Mouse (Mus musculus): ENCODE data around the gene Rtn3.

GRCm38 (mm10) chr19:7423656-7424030, 59.4 kb downstream of the Rtn3 start:
- no peak for TF ChIP-seq CTCF (IDR thresholded peaks at IDR 0.05; ENCODE audit: extremely low read depth, insufficient read depth, low read length)
- no peak for TF ChIP-seq POLR2A (IDR thresholded peaks at IDR 0.05; ENCODE audit: extremely low read depth, insufficient read depth, low read length)

All from cortical plate, adult 2 months (tissue).